Mouse (Mus musculus): Measurements from ENCODE around the gene Kmt2a. TPM values are rescaled to one million over a fixed set of nuclear protein-coding genes. Genes with fewer than 3 reads are reported as not detected.
"Not testable (repeated sequence)": the region's sequence is repeated elsewhere in the genome, so short reads cannot be mapped to it uniquely, and the experiment has no call there.

The Kmt2a gene
- total RNA-seq, 2 experiments from 2014 or later, result 72.0 to 84.2 TPM

DNA sequence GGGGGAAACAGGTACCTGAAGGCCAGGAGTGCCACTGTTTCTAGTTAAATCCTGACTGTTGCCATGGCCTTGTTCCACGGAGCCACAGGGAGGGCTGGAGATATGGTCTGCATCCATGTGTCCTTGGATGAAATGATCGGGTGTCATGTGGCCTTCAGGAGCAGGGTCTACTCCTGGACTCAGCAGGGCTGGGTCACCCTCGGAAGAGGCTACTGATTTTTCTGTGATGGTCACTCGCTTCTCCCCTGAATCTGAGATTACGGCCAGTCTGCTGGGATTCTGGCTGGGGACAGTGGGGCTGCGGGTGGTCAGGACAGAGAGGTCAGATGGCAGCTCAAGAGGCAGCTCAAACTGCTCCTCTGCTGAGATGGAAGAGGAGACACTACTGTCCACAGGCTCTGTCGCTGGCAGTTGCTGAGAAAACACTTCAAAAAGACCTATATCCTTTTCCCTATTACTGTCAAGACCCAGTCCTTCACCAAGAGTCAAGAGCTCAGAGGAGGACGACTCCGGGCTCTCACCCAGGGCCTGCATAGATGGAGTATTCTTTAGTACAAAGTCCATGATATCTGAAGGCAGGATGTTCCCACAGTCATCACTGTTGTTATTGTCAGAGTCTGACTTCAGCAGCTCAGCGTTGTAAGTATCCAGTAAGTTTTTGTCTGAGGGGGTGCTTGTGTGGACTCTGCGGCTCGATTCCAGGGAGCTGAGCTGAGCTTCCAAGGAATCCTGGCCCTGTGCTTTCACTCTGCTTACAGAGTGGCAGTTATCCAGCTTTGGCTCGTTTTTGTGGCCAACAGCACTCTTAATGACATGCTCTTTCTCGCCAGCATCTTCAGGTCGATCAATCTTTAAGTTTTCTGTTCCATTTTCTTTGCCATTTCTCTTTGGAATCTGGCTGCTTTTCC is 60.9 kb downstream of the Kmt2a start:
- DNase-seq (ENCODE audit: low spot score in 2 of 2), result no peak

DNA sequence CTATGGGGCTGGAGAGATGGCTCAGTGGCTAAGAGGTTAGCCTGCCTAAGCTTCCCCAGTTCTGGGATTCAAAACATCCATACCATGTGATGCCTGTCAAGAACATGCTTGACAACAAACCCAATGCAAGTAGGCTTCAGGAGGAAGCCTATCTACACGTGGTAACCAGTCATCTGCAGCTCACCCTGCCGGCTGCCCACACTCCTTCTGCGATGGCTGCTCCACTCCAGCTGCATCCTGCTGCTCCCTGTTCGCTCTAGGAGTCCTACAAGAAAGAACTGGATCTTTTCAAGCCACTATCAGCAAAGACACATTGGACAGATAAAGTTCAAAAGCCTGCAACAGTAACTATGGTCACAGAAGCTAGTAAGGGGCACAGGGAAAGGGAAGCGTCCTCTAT is 63.6 kb downstream of the Kmt2a start:
- DNase-seq (ENCODE audit: low spot score in 2 of 2), result peak; percentile 55 to 75

DNA sequence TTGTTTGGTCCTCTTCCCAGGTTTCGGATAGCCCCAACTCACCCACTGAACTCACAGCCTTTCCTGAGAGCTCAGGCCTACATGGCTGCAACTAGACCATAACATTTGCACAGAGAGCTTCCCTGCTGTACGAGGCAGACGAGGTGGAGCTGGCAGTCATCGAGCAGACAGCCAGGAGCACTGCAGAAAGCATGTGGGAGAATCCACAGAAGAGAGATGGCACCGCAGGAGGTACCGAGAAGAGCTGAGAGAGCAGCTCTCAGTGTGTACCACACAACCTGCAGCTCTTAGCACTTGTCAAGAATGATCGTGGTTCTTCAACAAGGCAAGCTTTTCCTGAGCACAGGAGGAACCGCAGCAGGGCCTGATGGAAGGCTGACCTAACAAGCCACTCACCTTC is 66.9 kb downstream of the Kmt2a start:
- no peak for DNase-seq (ENCODE audit: low spot score in 2 of 2)

DNA sequence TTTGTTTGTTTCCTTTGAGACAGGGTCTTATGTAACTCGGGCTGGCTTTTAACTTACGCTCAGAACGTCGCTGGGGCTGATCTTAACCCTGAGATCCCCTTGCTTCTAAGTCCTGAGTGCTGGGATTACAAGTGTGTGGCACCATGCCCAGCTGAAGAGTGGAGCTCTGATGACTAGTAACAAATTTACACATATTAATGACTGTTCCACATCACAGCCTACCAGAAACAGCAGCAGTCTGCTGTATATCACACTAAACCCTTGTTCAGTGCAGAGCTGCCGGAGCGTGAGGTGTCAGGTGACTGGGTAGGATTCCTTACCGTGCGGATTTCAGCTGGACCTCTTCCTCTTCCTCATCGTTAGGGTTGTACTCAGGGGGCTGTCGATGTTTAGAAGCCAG is 70.8 kb downstream of the Kmt2a start:
- peak in 1 of 2 experiments; percentile 27 for DNase-seq (ENCODE audit: low spot score in 2 of 2)

DNA sequence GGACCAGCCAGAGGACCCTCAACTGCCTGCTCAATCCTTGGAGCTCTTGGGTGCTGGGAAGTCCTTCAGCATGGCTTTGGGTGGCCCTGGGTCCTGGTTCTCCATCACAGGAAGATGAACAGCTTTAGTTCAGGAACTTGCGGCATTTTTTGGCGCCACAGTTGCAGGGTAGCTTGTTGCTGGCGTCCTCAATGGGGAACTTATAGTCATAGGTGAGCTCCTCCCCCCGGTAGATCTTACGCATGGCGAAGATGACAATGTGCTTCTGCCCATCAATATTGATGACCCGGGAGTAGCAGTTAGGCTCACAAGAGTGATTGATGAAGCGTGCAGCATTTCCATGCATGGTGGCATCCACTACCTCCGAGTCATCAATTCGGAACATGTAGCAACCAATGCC is 73.3 kb downstream of the Kmt2a start:
- DNase-seq (ENCODE audit: low spot score in 2 of 2), result no peak

DNA sequence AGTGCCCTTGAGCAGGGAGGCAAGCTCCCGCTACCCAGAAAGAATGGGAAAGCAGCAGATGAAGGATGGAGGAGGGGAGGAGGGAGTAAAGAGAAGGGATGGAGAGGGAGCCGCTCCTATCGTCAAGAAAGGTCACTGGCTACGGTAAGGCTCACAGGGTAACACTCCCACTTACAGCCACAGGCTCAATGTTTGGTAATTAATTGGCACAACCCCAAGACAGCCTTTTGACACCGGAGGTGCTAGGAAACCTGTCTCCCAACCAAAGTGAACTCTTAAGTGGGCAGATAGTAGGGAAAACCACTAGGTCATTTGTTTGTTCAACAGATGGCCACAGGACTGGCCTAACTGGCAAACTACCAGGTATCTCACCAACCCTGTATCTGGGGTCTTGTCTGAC is 74.0 kb downstream of the Kmt2a start:
- no peak for DNase-seq (ENCODE audit: low spot score in 2 of 2)

DNA sequence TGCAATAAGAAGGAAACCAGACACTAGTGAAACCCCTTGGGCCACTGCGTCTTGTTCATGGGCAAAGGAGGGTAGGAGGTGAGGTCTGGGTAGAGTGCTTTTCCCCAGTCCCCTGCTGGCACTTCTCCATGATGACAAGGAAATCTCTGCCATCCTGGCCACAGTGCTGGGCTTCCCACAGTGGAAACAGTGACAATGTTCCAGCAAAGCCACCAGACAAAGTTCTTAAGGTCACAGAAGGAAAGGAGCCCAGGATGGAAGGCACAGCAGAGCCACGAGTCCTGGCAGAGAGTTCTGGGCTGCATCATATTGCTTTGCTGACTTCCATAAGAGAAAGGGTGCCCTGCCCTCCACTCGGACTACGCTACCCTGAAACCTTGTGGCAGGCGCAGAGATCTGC is 75.6 kb downstream of the Kmt2a start:
- DNase-seq (ENCODE audit: low spot score in 2 of 2), result no peak

DNA sequence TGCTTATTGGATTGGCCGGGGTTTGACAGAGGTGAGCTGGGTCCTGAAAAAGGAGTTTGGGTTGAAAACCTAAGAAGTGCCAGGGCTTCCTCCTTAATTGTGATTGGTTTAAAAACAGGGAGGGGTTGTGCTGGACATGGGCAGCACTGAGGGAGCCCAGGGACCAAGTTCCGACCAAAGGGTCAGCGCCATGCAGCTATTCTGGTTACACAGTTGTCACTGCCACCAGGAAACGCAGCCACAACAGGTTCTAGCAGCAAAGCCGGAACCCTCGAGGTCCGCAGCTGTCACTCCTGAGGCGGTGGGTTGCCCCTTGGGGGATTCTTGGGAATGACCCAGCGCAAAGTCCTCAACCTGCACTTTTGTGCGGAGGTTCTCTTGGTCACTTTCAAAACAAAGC is 76.4 kb downstream of the Kmt2a start:
- no peak for DNase-seq (ENCODE audit: low spot score in 2 of 2)

DNA sequence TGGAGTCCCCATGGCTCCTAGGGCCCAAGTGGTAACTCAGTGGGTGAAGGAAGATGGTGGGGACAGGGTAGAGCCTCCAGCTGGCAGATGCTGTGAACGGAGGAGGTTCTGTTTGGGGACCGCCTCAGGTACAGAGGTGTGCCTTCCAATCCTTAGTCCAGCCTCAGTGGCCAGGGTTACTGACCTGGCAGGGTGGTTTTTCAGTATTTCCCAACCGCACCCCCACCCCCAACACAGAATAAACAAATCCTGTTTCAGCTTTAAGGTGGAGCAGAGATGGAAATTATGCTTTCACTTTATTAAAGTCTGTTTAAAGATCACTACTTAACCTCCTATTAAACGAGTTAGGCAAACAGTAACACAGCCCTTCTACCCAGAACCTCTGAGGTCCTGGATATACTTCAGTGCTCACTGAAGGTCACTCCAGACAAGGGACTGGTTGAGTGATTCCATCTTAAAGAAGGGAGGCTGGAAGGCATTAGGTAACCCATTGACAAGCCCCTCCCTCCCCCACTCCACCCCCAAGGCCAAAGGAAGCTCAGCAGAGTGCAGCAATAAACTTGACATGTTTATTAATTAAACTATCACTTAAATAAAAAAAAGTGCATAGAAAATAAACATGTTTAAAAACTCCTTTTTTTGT is 78.2 kb downstream of the Kmt2a start, which contains the start of gene Ttc36:
Gene Ttc36 (minus strand): TSS at position 265 of the 643 bp plus-strand sequence.
- no peak for DNase-seq (ENCODE audit: low spot score in 2 of 2)

DNA sequence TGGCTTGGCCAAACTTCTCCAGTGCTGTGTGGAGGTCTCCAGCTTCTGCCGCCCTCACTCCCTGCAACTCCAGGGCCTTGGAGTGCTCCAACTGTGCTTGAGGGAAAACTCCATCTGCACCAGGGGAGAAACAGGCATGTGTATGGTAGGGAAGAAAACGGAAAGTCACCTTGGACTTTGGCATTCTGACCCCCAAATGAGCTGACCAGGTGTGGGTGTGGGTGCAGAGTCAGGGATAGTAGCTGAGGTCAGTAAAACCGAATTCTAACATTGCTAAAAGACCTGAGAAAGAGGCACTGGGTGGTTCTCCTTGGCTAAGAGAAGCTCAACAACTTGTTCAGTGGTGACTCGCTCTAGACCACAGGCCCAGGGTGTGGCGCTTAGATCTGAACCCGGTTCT is 79.4 kb downstream of the Kmt2a start:
- no peak for DNase-seq (ENCODE audit: low spot score in 2 of 2)

DNA sequence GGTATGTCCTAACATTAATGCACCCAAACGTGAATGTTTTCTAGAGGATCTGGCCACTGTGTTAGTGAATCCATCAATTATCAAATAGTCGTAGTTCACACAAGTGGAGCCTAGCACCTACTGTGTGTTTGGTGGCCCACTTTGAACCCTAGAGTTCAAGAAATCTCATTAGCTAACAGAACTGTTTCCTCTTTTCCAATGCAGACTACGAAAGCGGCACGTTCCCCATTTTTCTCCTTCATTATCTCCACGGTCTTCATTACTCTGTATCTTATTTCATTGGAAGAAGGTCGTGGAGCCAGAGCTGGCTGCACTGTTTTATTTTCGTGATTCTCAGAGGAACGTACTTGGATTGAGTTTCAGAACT is 81.2 kb downstream of the Kmt2a start:
- DNase-seq (ENCODE audit: low spot score in 2 of 2), result no peak

DNA sequence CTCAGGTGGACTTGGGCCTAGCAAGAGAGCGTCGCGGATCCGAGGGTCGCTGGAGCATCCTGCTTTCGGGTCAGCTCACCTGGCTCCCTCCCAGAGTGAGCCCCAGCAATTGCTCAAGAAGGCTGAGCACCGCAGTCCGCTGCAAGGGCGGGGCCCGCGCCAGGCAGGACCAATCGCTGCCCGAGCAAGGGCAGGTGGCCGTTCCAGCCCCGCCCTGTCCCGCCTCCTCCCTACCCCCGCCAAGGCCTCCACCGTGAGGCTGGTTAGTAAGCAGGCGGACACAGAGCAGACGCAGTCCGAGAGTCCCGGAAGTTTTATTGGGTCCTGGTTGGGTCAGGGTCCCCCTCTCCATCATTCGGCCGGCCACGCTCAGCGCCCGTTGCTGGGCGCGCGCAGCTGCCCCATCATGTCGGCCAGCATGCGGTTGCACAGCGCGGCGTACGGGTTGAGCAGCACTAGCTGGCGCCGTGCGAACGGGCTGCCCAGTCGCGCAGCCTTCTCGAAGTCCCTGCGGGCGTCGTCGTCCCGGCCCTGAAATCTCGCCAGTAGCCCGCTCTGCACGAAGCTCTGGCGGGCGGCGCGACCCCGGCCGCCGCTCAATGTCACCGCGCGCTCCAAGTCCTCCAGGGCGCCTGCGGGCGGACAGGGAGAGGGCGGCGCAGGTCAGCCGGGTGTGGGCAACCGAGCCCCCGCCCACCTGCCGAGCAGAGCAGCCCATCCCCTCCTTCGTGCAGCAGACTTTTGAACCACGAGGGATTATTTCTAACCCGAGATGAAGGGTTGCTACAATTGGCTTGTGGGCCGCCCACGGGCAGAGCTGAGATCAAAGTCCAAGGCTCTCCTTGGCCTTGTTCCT is 81.8 kb downstream of the Kmt2a start, which contains the start of gene Tmem25:
Gene Tmem25 (minus strand): TSS at position 206 of the 856 bp plus-strand sequence.
- peak; percentile 90 to 92 for DNase-seq (ENCODE audit: low spot score in 2 of 2)

DNA sequence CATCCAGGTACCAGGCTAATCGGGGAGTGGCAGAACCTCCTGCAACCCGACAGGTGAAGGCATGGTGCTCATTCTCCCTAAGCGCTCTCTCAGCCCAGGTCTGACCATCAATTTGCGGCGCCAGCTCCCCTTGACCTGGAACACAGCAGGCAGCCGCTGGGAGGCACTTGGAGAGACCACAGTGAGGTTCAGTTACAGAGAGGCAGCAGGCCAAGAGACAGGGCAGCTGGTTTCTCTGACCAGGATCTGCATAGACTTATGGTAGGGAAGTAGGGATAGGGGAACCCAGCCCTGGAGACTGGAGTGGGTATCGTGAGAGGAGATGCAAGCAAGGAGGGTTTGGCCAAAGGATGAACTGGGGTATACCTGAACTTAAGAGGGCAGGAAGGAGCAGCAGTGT is 82.8 kb downstream of the Kmt2a start:
- no peak for DNase-seq (ENCODE audit: low spot score in 2 of 2)

DNA sequence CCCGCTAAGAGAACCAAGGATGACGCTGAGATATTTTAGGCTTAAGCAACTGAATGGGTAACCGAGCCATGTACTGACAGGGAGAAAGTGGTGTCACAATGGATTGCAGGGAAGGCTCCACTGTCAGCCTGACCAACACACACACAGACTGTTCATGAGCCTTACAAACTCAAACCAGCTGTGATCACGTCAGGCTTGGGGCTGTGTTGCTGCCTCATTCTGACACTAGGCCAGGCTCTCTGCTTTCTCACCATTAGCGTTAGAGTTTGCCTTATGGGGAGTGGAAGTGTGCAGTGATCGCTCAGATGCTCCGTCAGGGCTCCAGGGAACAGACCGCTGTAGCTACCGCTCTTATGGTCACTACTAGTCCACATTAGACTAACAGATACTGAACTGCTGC is 88.3 kb downstream of the Kmt2a start:
- no peak for DNase-seq (ENCODE audit: low spot score in 2 of 2)

DNA sequence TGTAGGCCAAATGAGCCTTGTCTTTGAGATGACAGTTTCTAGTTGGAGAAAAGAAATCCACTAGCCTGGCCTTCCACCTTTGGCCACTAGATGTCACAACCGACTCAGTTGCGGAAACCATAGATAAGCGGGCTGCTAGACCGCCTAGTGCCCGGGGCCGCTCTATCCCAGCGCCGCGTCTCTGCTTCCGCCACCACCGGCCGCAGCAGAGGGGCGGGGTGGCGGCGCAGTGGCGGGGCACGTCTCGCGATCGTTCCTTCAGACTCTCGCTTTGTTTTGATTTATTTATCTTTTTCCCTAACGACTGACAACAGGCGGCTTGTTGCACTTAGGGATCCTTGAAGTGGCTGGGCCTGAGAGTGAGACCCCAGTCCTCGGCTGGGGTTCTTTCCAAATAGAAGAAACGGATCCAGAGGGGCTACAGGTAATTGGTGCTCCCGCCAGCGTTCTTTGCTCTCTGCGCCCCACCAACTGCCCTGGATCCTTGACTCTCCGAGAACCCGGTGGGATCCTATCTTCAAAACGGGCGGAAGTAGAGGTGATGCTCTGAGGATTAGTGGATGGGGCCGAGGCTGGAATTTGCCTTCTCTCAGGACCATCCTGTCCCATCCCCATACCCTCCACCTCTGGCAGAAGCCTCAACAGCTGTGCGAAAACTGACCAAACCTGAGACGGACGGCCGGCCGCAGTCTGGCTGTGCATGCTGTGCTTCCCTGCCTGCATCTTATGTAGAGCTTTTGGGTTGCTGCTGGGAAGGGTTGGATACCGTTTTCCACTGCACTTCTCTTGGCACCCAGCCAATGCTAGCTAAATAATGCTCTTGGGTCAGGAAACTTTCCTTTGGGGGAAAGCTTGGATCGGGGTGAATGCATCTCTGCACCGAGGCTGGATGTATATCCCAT is 108.1 kb downstream of the Kmt2a start:
- DNase-seq (ENCODE audit: low spot score in 2 of 2), result peak; percentile 87 to 97

DNA sequence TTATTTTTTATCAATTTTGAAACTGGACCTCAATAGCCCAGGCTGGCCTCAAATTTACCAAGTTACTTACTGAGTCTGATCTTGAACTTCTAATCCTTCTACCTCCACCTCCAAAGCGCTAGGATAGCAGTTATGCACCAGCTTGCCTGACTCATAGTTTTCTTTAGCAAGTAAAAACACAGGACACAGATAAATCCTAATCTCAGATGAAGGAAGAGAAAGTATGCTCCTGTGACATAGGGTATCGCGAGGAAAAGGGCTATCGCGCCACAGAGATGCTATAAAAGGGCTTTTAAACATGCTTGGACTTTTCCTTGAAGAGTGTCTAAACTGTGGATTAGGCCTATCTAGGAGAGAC is 108.7 kb downstream of the Kmt2a start:
- no peak for DNase-seq (ENCODE audit: low spot score in 2 of 2)

DNA sequence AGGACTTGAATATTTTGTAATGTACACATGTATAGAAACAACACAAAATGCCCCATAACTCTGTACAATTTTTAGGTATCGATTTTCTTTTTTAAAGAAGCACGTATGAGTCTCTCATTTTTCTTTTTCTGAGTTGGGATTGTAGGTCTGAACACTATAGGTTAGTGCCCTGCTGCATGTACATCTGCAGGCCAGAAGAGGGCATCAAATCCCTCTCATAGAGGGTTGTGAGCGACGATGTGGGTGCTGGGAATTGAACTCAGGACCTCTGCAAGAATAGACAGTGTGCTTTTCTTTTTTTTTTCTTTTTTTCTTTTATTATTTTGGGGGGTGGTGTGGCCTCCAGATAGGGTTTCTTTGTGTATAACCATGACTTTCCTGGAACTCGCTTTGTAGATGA is 109.7 kb downstream of the Kmt2a start:
- DNase-seq (ENCODE audit: low spot score in 2 of 2), result no peak

DNA sequence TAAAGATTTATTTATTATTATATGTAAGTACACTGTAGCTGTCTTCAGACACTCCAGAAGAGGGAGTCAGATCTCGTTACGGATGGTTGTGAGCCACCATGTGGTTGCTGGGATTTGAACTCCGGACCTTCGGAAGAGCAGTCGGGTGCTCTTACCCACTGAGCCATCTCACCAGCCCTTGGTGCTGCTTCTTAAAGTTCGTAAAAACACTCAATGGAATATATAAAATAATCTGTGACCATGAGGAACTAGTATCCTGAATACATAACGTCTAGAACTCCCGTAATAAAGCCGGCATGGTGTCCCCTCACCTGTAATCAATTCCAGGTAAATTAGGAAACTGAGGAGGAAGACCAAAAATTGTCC is 113.1 kb downstream of the Kmt2a start:
- not testable (repeated sequence) for DNase-seq (ENCODE audit: low spot score in 2 of 2)

DNA sequence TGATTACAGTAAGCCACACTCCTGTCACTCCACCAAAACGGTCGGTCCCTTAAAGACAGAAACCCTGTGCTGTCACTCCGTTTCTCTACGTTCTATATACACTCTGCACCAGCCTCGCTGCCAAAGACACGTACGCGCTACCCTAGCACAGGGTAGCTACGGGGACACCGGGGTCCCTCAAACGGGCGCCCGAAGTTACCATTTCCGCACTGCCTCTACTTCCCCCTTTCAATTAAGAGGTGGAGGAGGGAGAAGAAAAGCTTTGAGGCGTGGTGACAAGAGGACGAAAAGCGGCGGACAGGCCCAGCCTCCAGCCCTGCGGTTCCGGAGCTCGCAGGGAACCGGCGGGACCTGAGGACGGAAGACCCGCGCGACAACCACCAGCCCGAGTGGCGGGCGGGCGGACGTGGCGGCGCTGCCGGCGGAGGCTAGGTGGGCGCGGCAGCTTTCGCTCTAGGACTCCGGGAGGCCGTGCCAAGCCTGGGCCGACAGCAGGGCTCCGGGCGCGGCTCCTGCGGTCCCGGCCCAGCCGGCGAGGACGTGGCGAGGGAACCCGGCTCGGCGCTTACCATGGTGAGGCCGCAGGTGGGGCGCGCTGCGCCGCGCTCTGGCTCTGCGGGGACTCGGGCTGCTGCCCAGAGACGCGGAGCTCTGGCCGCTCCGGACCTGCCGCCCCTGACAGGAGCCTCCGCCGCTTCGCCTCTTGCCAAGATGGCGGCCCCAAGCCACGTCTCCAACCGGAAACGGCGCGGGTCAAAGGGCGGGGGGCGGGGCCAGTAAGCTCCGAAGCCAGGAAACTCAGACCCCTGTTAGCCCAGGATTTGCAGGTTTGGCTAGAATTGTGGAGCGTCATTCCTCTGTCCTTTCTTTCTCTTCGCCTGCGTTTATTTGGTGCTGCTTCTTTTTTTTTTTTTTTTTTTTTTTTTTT is 113.7 kb downstream of the Kmt2a start, which contains the start of the genes Arcn1 and Ift46:
Gene Arcn1 (minus strand): TSS at position 745 of the 928 bp plus-strand sequence.
Gene Ift46 (plus strand): TSS at position 808 of the 928 bp plus-strand sequence.
- peak; percentile 79 to 85 for DNase-seq (ENCODE audit: low spot score in 2 of 2)
